Mouse (Mus musculus): Measurements from ENCODE around the gene Pik3cd. TPM values are rescaled to one million over a fixed set of nuclear protein-coding genes. Genes with fewer than 3 reads are reported as not detected.
"Not testable (repeated sequence)": the region's sequence is repeated elsewhere in the genome, so short reads cannot be mapped to it uniquely, and the experiment has no call there.

Gene Pik3cd
- total RNA-seq, 2 experiments from 2014 or later = 21.2 to 25.0 TPM

DNA sequence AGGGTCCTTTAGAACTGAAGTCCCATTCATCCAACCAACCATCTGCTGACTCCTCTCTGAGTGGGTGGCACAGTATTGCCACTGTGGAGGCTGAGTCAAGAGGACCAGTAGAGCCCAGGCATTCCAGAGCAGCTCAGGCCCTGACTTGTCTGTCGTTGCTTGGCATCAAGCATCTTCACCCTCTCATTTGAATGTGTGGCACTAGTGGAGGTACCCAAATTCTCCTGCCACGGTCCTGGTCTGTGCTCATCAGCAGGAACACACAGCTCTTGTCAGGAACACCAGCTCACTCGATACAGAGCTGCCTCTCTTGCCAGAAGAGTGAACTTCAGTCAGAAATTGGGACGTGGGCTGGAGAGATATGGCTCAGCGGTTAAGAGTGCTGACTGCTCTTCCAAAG is 78.7 kb downstream of the Pik3cd start:
- intact Hi-C loops (cut with DNase I) = no loop called here
- DNase-seq (ENCODE audit: low spot score in 2 of 2) = no peak

DNA sequence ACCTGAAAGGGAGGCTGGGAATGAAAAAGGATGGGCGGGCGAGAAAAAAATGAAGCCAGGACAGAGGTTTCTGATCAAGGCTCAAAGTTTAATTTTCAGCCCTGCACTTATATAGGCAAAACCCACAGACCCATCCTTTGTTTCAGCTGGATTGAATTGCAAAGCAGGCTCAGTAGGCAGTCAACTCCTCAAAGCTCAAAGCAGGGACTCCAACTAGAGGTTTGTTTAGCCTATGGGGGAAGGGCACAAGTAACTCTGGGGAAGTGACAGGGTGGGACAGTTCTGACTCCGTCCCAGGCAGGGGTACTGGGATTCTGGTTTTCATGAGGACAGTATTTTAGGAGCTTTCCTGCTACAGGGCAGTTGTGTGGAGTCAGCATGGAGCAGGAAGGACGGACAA is 81.1 kb downstream of the Pik3cd start:
- DNase-seq (ENCODE audit: low spot score in 2 of 2) = no peak
- intact Hi-C loops (cut with DNase I) = no loop called here

DNA sequence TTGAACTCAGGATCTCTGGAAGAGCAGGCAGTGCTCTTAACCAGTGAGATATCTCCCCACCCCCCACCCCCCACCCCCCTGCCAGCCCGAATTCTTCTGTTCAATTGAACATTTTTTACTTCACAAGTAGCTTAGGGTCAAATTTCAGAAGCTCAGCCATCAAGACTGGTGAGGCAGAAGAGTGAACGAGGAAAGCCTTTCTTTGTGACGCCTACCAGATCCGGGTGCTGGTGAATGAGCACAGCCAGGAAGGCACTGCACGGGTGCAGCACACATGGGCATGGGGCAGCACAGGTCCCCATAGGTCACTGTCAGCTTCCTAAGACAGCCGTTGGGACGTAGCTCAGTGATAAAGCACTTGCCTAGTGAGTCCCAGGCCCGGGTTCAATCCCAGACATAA is 82.4 kb downstream of the Pik3cd start:
- intact Hi-C loops (cut with DNase I) = no loop called here
- DNase-seq (ENCODE audit: low spot score in 2 of 2) = no peak

DNA sequence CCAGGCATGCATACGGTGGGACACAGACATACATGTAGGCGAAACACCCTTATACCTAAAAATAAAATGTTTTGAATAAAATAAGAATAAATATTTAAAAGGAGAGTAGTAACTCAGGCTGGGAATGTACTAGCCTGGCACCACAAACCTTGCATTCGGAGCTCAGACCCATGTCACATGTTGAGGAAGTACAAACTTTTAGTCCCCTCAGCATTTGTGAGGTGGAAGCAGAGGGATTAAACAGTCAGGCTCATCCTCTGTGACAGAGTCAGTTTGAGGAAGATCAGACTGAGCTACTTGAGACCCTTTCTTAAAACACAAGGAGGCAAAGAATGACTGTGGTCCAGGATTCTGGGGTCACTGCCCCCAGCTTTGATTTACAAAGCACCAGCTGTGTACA is 85.4 kb downstream of the Pik3cd start:
- intact Hi-C loops (cut with DNase I); DNase-seq (ENCODE audit: low spot score in 2 of 2): not testable (repeated sequence)

DNA sequence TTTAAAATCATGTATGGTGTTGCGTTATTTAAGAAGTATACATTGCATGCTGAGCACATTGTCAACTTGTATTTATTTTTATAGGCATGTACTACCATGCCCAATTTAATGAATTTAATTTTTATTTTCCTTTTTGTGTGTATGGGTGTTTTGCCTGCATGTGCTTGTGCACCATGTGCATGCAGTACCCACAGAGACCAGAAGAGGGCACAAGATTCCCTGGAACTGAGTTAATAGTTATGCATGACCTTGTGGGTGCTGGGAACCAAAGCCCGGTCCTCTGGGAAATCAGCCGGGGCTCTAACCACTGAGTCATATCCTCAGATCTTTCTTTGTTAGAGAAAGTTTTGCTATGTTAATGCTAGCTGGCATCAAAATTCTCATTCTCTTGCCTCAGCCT is 87.5 kb downstream of the Pik3cd start:
- DNase-seq (ENCODE audit: low spot score in 2 of 2) = no peak
- intact Hi-C loops (cut with DNase I) = no loop called here

DNA sequence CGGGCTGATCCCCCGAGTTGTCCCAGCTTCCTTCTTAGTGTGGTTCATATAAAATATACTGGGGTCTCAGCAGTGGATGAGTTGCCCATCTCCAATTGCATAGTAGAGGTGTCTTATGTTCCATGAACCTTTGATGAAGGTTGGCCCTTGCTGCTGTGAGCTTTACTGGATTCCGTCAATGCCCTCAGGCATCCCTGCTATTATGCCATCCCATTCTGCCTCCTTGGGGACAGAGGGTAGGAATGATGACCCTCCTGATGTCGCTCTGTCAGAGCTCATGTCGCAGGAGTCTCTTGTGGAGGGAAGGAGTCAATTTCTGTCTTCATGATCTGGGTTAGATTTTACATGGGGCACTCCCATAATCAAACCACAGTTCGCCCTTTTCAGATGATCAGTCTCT is 88.9 kb downstream of the Pik3cd start:
- intact Hi-C loops (cut with DNase I); DNase-seq (ENCODE audit: low spot score in 2 of 2): not testable (repeated sequence)

DNA sequence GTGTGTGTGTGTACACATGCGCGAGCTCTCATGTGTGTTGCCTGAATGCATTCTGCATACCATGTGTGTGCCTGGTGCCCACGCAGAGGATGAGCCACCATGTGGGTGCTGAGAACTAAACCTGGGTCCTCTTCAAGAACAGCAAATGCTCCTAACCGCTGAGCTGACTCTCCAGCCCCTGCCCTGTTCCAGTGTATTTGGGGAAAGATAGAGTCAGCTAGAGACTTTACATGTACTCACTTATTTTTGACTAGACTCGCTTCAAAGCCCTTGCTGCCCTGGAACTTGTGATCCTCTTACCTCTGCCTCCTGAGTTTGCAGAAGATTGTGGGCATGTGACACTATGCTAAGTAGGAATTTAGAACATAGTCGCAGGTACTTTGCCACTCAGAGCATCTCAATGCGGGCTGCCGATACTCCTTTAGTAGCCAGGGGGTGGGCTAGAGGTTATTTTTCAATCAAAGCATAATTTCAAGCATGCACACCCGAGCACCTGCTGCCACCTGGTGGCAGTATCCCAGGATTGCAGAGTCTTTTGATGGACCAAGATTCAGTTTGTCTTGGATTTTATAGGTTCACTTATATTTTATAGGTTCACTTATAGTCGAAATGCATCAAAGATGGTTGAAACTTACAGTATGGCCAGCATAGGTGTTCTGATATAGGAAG is 90.9 kb downstream of the Pik3cd start:
- intact Hi-C loops (cut with DNase I) = loop anchor here (2.0 kb wide), 1 partner anchor 63 kb away; no protein-coding TSS in a partner anchor
- peak; percentile 67 to 71 for DNase-seq (ENCODE audit: low spot score in 2 of 2)

DNA sequence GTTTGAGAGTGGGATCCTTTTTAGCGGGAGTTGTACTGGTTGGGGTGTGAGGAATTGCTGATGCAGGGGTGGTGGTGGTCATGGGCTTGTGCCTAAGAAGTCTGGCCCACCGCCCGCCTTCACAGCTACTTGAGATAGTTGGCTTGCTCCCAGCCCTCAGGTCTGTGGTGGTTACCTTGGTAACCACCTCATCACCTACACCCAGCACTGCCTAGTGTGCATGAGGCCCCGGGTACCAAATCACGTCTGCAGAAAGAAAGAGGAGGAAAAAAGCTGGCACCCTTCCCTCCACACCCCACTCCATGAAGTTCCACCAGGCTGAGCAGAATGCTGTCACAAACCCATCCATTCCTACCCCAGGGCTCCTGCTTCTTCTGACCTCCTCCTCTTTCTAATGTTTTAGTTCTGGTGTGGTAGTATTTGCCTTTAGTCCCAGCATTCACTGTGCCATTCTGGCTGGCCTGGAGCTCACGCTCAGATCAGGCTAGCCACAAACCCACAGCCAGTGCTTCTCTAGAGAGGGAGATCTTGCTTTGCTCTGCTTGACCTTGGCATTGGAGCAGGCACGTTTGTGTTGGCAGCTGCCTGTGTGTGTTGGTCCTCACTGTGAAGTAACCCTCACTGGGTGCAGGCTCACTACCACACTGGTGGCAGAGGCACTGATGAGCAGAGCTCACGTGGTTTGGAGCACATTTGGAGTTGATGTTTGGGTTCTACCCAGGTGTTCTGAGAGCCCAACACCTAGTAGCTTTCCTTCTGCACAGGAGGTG is 92.9 kb downstream of the Pik3cd start:
- intact Hi-C loops (cut with DNase I) = loop anchor here (2.0 kb wide), 1 partner anchor 61 kb away; no protein-coding TSS in a partner anchor
- DNase-seq (ENCODE audit: low spot score in 2 of 2) = peak; percentile 51 to 58

DNA sequence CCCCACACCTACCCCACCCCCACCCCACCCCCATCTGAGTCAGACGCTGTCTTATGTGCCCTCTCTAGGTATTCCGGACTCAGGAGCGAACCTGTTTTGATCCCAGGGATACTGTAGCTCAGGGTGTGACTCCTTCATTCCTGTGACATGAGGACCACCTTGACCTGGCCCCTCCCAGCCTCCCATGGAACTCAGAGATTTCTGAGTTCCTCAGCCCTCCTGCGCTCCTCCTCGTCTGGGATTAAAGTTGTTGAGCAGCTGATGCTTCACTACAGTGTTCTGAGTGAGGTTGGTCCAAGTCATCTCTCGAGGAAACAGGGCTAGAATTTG is 94.1 kb downstream of the Pik3cd start:
- intact Hi-C loops (cut with DNase I) = no loop called here
- DNase-seq (ENCODE audit: low spot score in 2 of 2) = no peak

DNA sequence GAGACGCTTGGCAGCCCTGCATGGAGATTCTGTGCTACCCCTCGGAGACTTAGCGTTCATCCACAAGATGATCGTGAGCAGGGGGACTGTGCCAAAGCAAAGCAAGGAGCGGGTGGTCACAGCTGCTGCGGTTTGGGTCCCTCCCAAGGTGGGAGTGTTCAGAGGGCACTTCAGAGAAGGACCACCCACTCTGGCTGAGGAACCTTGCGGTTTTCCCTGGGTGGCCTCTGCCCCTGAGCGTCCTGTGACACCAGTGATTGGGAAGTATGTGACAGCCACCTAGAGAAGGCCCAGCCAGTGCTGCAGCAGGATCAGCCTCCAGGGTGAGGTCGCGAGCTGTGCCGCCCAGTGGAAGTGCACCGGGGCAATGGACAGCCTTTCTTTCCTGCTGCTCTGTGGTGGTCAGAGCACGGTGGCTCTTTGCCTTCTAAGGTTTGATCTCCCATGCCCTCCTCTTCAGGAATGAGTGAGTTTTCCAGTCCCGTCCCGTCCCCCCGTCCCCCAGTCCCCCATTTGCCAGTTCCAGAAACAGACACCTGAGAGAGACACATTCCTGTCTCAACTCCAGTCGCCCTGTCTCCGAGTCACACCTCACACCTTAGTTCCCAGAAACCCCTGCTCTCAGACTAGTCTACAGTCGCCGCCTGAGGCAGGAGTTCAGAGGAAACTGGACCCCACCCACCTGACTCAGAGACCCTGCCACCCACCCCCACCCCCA is 94.6 kb downstream of the Pik3cd start:
- DNase-seq (ENCODE audit: low spot score in 2 of 2) = no peak
- intact Hi-C loops (cut with DNase I) = no loop called here

DNA sequence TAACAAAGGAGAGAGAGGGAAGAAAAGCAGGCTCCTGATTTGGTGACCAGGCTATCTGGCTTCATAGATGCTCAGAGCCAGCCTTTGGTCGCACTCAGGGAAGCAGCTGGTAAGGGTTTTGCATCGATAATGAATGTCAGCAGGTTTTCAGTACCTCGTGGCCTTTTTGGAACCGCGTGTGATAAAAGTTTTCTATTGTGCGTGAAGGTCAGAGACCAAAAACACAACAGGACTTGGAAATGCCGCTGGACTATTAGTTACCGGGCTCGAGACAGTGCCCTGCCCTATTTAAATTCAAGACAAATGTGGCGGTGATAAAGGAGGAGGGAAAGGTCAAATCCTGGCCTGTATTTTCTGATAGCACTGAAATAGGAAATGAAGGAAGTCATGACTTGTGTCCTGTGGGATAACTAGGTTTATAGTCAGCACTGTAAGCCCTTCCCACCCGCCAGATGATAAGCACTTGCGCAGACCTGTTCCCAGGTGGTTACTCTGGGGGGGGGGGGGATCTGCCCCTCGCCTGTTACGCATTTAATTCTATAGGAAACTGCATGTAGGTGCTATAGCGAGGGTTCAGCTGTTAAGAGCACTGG is 95.5 kb downstream of the Pik3cd start:
- intact Hi-C loops (cut with DNase I) = no loop called here
- no peak for DNase-seq (ENCODE audit: low spot score in 2 of 2)

DNA sequence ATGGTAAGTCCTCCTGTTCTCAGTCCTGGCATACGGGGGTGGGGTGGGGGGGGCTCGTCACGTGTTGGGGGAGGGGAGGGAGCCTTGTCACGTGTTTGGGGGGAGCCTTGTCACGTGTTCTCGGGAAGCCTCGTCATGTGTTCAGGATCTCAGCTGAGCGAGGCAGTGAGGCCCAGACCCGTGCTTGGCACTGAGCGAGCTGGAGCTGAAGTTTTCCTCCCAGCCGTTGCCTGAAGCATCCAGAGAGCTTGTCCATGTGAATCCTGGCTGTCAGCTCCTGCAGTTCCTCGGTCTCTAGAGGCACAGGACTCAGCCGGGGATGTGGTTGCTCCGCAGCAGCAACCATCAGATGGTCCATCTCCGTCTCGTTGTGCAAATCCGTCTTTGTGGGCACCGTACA is 96.3 kb downstream of the Pik3cd start:
- intact Hi-C loops (cut with DNase I) = no loop called here
- DNase-seq (ENCODE audit: low spot score in 2 of 2) = peak in 1 of 2 experiments; percentile 80

DNA sequence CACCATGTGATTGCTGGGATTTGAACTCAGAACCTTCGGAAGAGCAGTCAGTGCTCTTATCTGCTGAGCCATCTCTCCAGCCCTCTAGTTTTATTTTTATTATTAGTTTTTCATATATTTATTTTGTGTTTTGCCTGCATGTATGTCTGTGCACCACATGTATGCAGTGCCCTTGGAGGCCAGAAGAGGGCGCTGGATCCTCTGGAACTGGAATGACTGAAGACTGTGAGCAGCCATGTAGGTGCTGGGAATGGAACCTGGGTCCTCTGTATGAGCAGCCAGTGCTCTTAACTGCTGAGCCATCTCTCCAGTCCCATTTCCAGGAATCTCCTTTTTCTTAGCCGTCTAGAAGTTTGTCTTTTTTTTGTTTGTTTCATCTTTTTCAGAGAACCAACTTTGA is 97.9 kb downstream of the Pik3cd start:
- intact Hi-C loops (cut with DNase I) = no loop called here
- no peak for DNase-seq (ENCODE audit: low spot score in 2 of 2)

DNA sequence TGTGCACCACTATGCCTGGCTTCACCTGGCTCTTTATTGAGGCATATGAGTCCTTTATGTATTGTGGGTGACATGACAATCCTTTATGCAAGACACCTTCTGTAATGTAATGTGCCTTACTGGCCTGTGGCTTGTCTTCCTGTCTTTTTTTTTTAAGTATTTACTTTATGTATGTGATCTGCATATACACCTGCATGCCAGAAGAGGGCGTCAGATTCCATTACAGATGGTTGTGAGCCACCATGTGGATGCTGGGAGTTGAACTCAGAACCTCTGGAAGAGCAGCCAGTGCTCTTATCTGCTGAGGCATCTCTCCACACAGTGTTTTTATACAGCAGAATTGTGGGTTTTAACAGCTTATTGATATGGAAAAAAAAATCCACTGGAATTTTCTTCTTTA is 98.5 kb downstream of the Pik3cd start:
- intact Hi-C loops (cut with DNase I) = no loop called here
- no peak for DNase-seq (ENCODE audit: low spot score in 2 of 2)

DNA sequence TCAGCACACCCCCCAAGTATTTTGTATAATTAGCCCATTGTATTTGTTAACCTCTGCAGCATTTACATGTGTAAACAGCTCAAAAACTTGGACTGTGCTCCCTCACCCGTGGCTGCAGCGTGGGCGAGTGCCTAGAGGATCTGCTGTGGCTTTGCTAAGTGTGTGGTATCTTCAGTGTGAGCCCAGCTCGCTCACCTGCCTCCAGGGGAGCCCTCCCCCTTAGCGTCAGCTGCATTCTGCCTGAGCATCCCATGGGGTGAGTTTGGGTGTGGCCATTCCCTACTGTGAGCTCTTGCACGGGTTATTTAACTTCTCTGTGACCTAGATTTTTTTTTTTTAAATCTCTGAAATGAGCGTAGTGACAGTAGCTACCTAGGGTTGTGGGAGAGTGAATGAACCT is 100.1 kb downstream of the Pik3cd start:
- intact Hi-C loops (cut with DNase I) = no loop called here
- no peak for DNase-seq (ENCODE audit: low spot score in 2 of 2)

DNA sequence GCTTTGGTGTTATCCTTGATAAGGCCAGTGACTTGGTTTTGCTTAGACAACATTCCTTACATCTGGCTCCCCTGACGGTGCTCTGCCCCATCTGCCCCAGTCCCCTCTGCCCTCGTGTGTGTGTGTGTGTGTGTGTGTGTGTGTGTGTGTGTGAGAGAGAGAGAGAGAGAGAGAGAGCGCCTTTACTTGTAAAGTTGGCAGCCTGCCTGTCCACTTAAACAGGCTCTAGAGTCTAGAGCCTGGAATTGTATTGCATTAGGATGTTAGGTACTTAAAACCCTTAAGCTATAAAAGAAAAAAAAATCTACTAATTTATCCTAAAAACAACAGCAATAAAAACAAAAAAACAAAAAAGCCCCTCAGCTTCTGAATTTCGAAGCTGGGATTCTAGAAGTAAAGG is 100.9 kb downstream of the Pik3cd start:
- DNase-seq (ENCODE audit: low spot score in 2 of 2) = no peak
- intact Hi-C loops (cut with DNase I) = no loop called here

DNA sequence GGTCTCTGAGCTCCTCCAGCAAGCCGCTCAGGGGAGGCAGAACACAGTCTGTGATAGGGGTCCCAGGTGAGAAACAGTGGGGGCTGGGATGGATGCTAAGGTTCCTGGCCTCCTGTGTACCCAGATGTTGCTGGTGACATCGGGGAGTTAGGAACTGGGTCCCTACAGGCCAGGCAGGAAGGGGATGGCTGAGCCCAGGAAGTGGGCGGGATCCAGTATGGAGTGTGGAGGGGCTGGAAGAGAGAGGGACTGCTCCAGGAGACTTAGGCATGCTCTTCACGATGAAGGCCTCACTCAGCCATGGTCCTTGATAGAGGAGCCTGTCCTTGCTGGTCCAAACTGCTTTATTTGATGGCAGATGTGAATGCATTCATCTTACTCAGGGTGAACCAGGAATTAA is 102.2 kb downstream of the Pik3cd start:
- intact Hi-C loops (cut with DNase I) = no loop called here
- no peak for DNase-seq (ENCODE audit: low spot score in 2 of 2)

DNA sequence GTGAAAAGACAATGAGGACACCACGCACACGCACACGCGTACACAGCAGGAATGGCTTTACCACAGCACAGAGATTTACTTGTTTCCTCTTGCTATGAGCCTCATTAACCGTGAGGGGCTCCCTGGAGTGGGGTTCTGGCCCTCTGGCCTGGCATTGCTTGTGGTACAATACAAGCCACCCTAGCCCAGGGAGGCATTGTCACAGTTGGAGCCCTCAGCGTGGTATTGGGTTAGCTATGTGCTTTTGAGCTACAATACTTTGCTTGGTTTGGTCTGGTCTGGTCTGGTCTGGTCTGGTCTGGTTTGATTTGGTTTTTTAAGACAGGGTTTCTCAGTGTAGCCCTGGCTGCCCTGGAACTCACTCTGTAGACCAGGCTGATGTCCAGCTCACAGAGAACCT is 102.8 kb downstream of the Pik3cd start:
- no peak for DNase-seq (ENCODE audit: low spot score in 2 of 2)
- intact Hi-C loops (cut with DNase I) = no loop called here

Measured in left cerebral cortex, postnatal 14 days (tissue).